Mouse (Mus musculus): ENCODE results near the gene Aldoc.

Aldoc gene

DNA sequence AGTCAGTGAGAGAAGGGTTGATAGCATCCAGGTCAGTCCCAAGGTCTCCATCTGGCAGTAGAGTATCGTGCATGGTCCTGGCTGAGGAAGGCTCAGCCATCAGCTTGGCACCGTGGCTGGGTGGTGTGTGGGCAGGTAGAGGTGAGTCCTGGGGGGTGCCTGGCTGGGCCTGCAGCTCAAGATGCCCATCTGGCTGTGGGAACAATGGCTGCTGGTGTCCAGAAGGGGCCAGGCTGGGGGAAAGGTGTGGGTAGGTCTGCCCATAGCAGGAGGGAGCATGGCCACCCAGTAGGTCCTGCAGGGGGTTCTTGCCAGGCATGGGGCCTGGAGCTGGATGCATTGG is 38.0 kb downstream of the Aldoc start:
- no peak for DNase-seq (ENCODE audit: low read depth)

DNA sequence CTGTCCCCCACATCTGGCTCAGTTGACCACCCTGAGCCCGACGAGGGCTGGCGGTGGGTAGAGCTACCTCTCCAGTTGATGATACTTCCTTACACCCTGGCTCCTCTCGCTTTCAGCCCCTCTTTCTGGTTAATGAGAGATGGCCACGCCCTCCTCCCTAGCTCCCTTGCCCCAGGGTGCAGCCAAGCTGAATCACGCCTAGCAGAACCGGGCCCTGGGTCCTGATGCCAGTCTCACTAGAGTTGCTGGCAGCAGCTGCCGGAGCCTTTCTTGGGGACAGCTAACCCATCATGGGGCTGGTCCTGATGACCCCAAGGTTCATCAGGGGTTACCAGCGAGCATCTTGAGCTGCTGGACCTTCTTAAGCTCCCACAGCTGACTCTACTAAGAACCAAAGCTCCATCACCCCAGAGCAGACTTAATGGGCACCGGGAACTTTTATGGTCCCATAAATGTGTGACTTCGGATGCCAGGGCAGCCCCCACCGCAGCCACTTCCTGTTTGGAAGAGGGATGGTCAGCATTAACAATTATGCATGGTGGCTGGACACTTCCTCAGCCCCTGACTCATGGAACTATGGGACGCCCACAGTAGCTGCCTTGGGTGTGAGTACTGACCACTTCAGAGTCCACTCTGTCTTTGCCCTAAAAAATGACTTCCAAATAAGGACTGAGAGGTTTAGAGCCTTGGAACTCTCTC is 40.7 kb downstream of the Aldoc start:
- DNase-seq (ENCODE audit: low read depth): no peak

DNA sequence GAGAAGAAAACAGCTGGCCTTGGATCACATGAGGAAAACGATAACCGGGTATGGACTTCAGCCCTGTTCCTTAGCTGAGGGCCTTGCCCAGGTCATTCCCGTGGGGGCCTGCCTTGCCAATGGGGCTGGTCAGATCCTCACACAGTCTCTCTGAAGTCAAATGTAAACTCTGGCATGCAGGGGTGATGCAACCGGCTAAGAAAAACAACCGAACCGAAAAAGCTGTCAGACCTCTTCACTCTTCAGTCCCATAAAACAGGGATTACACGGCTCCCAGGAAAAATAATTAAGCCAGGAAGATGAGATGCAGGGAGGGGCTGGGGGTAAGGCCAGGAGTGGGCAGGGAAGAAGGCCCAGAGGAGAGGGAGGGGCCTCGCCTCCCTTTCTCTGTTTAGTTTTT is 41.3 kb downstream of the Aldoc start:
- DNase-seq (ENCODE audit: low read depth): no peak

GRCm38 (mm10) chr11:78367456-78368225 is 44.9 kb downstream of the Aldoc start:
- no peak for DNase-seq (ENCODE audit: low read depth)

GRCm38 (mm10) chr11:78370389-78370788 is 47.6 kb downstream of the Aldoc start:
- DNase-seq (ENCODE audit: low read depth): no peak

GRCm38 (mm10) chr11:78371711-78372110 is 48.9 kb downstream of the Aldoc start:
- no peak for DNase-seq (ENCODE audit: low read depth)

- no peak for DNase-seq (ENCODE audit: low read depth)
Observed at GRCm38 (mm10) chr11:78372166-78372565, 49.4 kb downstream of the Aldoc start.

DNA sequence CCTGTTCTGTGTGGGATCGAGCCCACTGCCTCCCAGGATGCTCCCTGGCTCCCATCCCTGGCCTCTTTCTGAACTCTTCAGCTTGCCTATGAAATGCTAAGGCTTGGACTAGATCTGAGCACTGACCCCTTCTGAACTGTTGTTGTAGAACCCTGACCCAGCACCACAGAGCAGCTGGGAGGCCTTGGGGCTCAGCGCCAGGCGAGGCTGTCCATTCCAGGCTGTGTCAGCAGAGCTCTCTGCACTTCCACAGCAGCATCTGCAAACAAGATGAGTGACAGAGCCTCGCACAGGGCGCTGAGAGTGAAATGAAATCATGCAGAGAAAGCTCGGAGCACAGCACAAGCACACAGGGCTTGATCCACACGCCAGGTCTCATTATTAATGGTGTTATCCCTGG is 49.8 kb downstream of the Aldoc start:
- DNase-seq (ENCODE audit: low read depth): no peak

- no peak for DNase-seq (ENCODE audit: low read depth)
Observed at GRCm38 (mm10) chr11:78374147-78374546, 51.4 kb downstream of the Aldoc start.
